Comparison of ENCODE assay signal across 26 mouse cellular contexts in genomic region chr3:137343446-137343845, GRCm38 (mm10). TPM values are rescaled to one million over a fixed set of nuclear protein-coding genes. Genes with fewer than 3 reads are reported as not detected.
DNase-seq lines count a peak whose midpoint lies in the region; ATAC-seq and TF ChIP-seq lines count a peak whose summit lies in the region.
"Had no signal": no experiment of that assay in that cellular context is flagged by ENCODE, and none has a peak within 500 bp of the region (broad histone marks: within the 10 kb centered on the region; RNA-seq: fewer than 3 reads in every experiment).

No protein-coding gene starts in this region.

- H3K4me3 ChIP-seq in heart, embryonic 13.5 days = no peak overlapping the region
- no peak overlapping the region for H3K4me3 ChIP-seq in lung, embryonic 16.5 days (ENCODE audit: low read length)
- H3K4me3 ChIP-seq in lung, adult 2 months (replicated peaks; ENCODE audit: extremely low read depth, low read depth, low read length) = no peak overlapping the region
- H3K4me3 ChIP-seq: forebrain, embryonic 15.5 days; hindbrain, embryonic 10.5 days; layer of hippocampus, adult 2 months; limb, embryonic 13.5 days; liver, embryonic 13.5 days; megakaryocyte, embryonic 14.5 days; neural tube, embryonic 13.5 days had no signal

- WGBS in heart, embryonic 13.5 days = 53% methylated on average over 5 of the region's 5 CpGs
- WGBS in lung, embryonic 16.5 days = 54% methylated on average over 5 of the region's 5 CpGs
- 52% methylated on average over 5 of the region's 5 CpGs for WGBS in lung, adult 2 months

- DNase-seq in adrenal gland, postnatal 14 days = peak; percentile 38
- DNase-seq in adrenal gland, postnatal 4 days (ENCODE audit: low spot score in 2 of 2) = no peak
- no peak for DNase-seq in heart, adult 8-10 months (ENCODE audit: low spot score)
- no peak for DNase-seq in lung, adult 2 months
- DNase-seq in retina, embryonic 14.5 days (ENCODE audit: low spot score) = no peak
- DNase-seq: cerebellum, adult 11-12 months; cerebellum, postnatal 25 days; embryo, embryonic 11 days; gastrocnemius, postnatal 36 days; layer of hippocampus, postnatal 36 days; liver, embryonic 13.5 days; lung, postnatal 14 days; midbrain, embryonic 14.5 days; thymus, postnatal 25 days had no signal

- no peaks in the 10 kb centered on the region for H3K36me3 ChIP-seq in heart, embryonic 13.5 days
- H3K36me3 ChIP-seq in lung, embryonic 16.5 days (ENCODE audit: control insufficient read depth, insufficient read depth, low read length) = no peaks in the 10 kb centered on the region
- H3K36me3 ChIP-seq: forebrain, embryonic 15.5 days; hindbrain, embryonic 10.5 days; limb, embryonic 13.5 days; liver, embryonic 13.5 days; neural tube, embryonic 13.5 days had no signal

- no peak overlapping the region for H3K27ac ChIP-seq in heart, embryonic 13.5 days (replicated peaks)
- no peak overlapping the region for H3K27ac ChIP-seq in lung, embryonic 16.5 days (ENCODE audit: low read length)
- H3K27ac ChIP-seq: forebrain, embryonic 15.5 days; hindbrain, embryonic 10.5 days; hindbrain, postnatal 0 days; layer of hippocampus, adult 2 months; limb, embryonic 13.5 days; liver, embryonic 13.5 days; neural tube, embryonic 13.5 days had no signal

- no peak overlapping the region for H3K9ac ChIP-seq in heart, embryonic 13.5 days
- no peak overlapping the region for H3K9ac ChIP-seq in lung, embryonic 16.5 days (ENCODE audit: low read length)
- H3K9ac ChIP-seq: forebrain, embryonic 15.5 days; limb, embryonic 13.5 days; liver, embryonic 13.5 days; neural tube, embryonic 13.5 days had no signal

- H3K27me3 ChIP-seq in heart, embryonic 13.5 days (replicated peaks) = no peaks in the 10 kb centered on the region
- no peaks in the 10 kb centered on the region for H3K27me3 ChIP-seq in lung, embryonic 16.5 days (ENCODE audit: control insufficient read depth, insufficient read depth, low read depth, low read length)
- H3K27me3 ChIP-seq: CH12.LX; forebrain, embryonic 15.5 days; limb, embryonic 13.5 days; liver, embryonic 13.5 days; neural tube, embryonic 13.5 days had no signal

- TF ChIP-seq POLR2A in lung, adult 2 months (IDR thresholded peaks at IDR 0.05; ENCODE audit: borderline replicate concordance, extremely low read depth, low read depth, low read length) = no peak

- TF ChIP-seq CTCF in lung, adult 2 months (IDR thresholded peaks at IDR 0.05; ENCODE audit: insufficient read depth, low read length) = no peak

- peak overlapping the region; percentile 34 for H3K4me2 ChIP-seq in heart, embryonic 13.5 days
- H3K4me2 ChIP-seq in lung, embryonic 16.5 days (ENCODE audit: low read depth, low read length) = peak overlapping the region; percentile 18; the same call in 1 of the 2 replicates
- H3K4me2 ChIP-seq: forebrain, embryonic 15.5 days; limb, embryonic 13.5 days; liver, embryonic 13.5 days; neural tube, embryonic 13.5 days had no signal

- no peak for ATAC-seq in heart, embryonic 13.5 days (ENCODE audit: extremely low read depth, insufficient number of reproducible peaks, low FRiP score, low TSS enrichment)
- no peak for ATAC-seq in lung, embryonic 16.5 days (ENCODE audit: low read depth)
- ATAC-seq: forebrain, embryonic 15.5 days; hindbrain, postnatal 0 days; intestine, postnatal 0 days had no signal

- no peaks in the 10 kb centered on the region for H3K9me3 ChIP-seq in heart, embryonic 13.5 days
- H3K9me3 ChIP-seq in lung, embryonic 16.5 days (ENCODE audit: control insufficient read depth, low read length) = no peaks in the 10 kb centered on the region
- H3K9me3 ChIP-seq: forebrain, embryonic 15.5 days; hindbrain, embryonic 10.5 days; limb, embryonic 13.5 days; liver, embryonic 13.5 days; megakaryocyte, embryonic 14.5 days; neural tube, embryonic 13.5 days had no signal

- no peaks in the 10 kb centered on the region for H3K4me1 ChIP-seq in heart, embryonic 13.5 days
- H3K4me1 ChIP-seq in lung, embryonic 16.5 days (replicated peaks; ENCODE audit: control insufficient read depth, insufficient read depth, low read length) = no peaks in the 10 kb centered on the region
- H3K4me1 ChIP-seq in lung, adult 2 months (ENCODE audit: control insufficient read depth, insufficient read depth, low read length) = no peaks in the 10 kb centered on the region
- H3K4me1 ChIP-seq: forebrain, embryonic 15.5 days; hindbrain, embryonic 10.5 days; limb, embryonic 13.5 days; liver, embryonic 13.5 days; neural tube, embryonic 13.5 days had no signal

RNA-seq across cellular contexts. Expression of gene Emcn, which starts 2.6 kb away (rescaled TPM):
- 79.1 and 93.9 TPM in 2 replicates for total RNA-seq in adrenal gland, postnatal 14 days (2021)
- 100 to 1,000 TPM in 1 of 2 experiments, 10 to 100 TPM in 1; 99.1 to 103 TPM for total RNA-seq in adrenal gland, postnatal 4 days (2021)
- 68.2 and 70.4 TPM in 2 replicates for polyA plus RNA-seq in heart, embryonic 13.5 days (2015; fragmentation: Nextera tagmentation; extraction: Ambion mirVana)
- total RNA-seq in heart, adult 8-10 months (2022) = 10 to 100 TPM; 39.7 to 50.7 (median 47.7) TPM
- 101 and 104 TPM in 2 replicates for polyA plus RNA-seq in lung, embryonic 16.5 days (2015; fragmentation: Nextera tagmentation; extraction: Ambion mirVana)
- 32.3 and 49.6 TPM in 2 replicates for polyA plus RNA-seq in lung, adult 2 months (2012; rRNA removed)
- total RNA-seq: CH12.LX, MEL had no signal
